Mouse (Mus musculus): Measurements from ENCODE around the gene Loxl1. TPM values are rescaled to one million over a fixed set of nuclear protein-coding genes. Genes with fewer than 3 reads are reported as not detected.

Gene Loxl1
- total RNA-seq, 1 experiment from 2014 or later = not detected

GRCm38 (mm10) chr9:58242696-58243095 lies 70.3 kb downstream of the Loxl1 start:
- no peak for ATAC-seq (replicated peaks in 1 of 2; ENCODE audit: insufficient read depth in 1 of 2, low FRiP score in 2 of 2, low TSS enrichment in 1 of 2, low read depth in 1 of 2, poor library complexity in 2 of 2, severe bottlenecking in 2 of 2)

- peak in 1 of 2 experiments; percentile 37; a peak in 1 of 4 replicates for ATAC-seq (replicated peaks in 1 of 2; ENCODE audit: insufficient read depth in 1 of 2, low FRiP score in 2 of 2, low TSS enrichment in 1 of 2, low read depth in 1 of 2, poor library complexity in 2 of 2, severe bottlenecking in 2 of 2)
These were observed 71.1 kb downstream of the Loxl1 start for GRCm38 (mm10) chr9:58241780-58242485.

Other genes starting within 250 kb of the Loxl1 start
- not detected in 2 replicates for gene Stra6, start 249.4 kb downstream of the Loxl1 start, total RNA-seq (2017)
- gene Ccdc33, start 194.4 kb downstream of the Loxl1 start, total RNA-seq (2017) = not detected in 2 replicates
- gene Islr, start 108.9 kb downstream of the Loxl1 start, total RNA-seq (2017) = 0.69 and 1.5 TPM in 2 replicates
- gene Islr2, start 108.9 kb downstream of the Loxl1 start, total RNA-seq (2017) = 5.5 TPM in 1 of 2 replicates, not detected in the other
- 24.5 and 32.5 TPM in 2 replicates for gene Pml, start 63.4 kb downstream of the Loxl1 start, total RNA-seq (2017)
- 11.4 and 13.2 TPM in 2 replicates for gene Stoml1, start 60.0 kb downstream of the Loxl1 start, total RNA-seq (2017)
- not detected in 2 replicates for gene Tbc1d21, start 57.3 kb upstream of the Loxl1 start, total RNA-seq (2017)
- gene Insyn1, start 175.4 kb upstream of the Loxl1 start, total RNA-seq (2017) = 0.38 TPM in 1 of 2 replicates, not detected in the other
- 1.6 and 2.6 TPM in 2 replicates for gene Cd276, start 242.3 kb upstream of the Loxl1 start, total RNA-seq (2017)

Data from hematopoietic stem cell, adult 5-6 weeks (primary cell).